Mouse (Mus musculus): ENCODE measurements around the gene Gdpgp1. TPM values are rescaled to one million over a fixed set of nuclear protein-coding genes. Genes with fewer than 3 reads are reported as not detected.

Gene Gdpgp1
- 3.6 TPM for polyA plus RNA-seq (2017; shearing (Covaris generic))

DNA sequence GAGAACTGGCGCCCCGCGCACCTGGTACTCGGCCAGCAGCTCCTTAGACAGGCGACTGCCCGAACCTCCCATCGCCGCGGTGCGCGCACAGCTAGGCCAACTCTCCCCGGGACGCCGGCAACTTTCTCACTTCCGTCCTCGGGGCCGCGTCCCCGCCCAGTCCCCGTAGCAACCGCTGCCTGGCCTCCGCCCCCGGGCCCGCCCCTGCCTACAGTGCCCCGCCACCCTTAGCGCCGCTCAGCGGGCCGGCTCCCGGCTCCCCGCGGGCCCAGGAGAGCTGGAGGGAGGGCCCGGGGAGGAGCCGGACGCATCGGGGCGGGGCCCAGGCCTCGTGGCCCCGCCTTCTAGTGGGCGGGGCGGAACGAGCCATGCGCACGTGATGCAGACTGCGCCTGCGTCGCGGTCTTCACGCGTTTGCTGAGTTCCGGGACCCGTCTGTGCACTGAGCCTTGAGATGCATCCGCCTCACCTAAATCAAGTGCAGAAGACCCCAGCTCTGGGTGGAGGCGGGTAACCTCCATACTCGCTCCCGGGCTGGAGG, at the start of gene Gdpgp1, which contains the start of gene Cib1:
Gene Gdpgp1, plus strand, starts transcription at position 377 of the 541 bp plus-strand sequence.
Gene Cib1, minus strand, starts transcription at position 325 of the 541 bp plus-strand sequence.

GRCm38 (mm10) chr7:80186531-80187296, 46.0 kb upstream of the Gdpgp1 start, which contains the start of gene Sema4b:
TSS of gene Sema4b (plus strand) at chr7:80186841.

GRCm38 (mm10) chr7:80246148-80246721, 13.6 kb downstream of the Gdpgp1 start, which contains the start of gene Ttll13:
TSS of gene Ttll13 (plus strand) at chr7:80246376.

GRCm38 (mm10) chr7:80260625-80261371, 28.1 kb downstream of the Gdpgp1 start, which contains the start of gene Ngrn:
TSS of gene Ngrn (plus strand) at chr7:80261215.

DNA sequence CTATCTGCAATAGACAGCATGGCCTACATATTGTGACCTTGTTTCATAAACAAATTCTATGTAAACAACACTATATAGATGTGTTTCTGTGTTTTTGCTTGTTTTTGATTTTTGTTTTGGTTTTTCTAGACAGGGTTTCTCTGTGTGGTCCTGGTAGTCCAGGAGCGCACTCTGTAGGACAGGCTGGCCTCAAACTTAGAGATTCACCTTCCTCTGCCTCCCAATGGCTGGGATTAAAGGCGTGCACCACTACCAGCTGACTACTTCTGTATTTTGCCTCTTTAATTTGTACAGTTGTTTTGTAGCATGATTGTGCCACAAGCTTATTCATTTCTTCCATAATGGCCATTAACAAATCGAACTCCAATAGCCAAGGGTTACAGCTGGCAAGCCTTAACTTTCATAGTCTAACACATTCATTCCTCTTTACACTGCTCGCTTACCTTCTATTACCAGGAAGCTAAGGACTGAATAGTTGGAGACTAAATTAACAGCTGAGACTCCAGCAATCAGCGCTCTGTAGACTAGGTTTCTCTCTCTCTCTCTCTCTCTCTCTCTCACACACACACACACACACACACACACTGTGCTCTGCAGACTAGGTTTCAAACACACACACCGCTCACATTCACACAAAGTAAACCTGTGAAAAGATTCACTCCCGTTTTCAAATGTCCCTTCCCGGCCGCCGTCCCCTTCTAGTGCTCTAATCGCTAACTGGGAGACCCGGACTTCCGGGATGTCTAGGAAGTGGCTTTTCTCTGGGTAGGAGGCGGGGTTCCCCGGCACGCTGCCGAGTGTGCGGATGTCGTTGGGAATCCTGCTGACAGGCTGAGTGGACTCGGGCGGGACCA, 36.5 kb downstream of the Gdpgp1 start, which contains the start of gene Vps33b:
Gene Vps33b, plus strand, starts transcription at position 753 of the 854 bp plus-strand sequence.

Other genes with a start within 250 kb of the Gdpgp1 start
- gene Zfp710, start 208.1 kb upstream of the Gdpgp1 start, polyA plus RNA-seq (2017; shearing (Covaris generic)), result 11.4 TPM
- gene Idh2, start 117.5 kb upstream of the Gdpgp1 start, polyA plus RNA-seq (2017; shearing (Covaris generic)), result 31.9 TPM
- gene Sema4b, start 46.0 kb upstream of the Gdpgp1 start, polyA plus RNA-seq (2017; shearing (Covaris generic)), result 3.8 TPM
- gene Cib1, start 52 bp upstream of the Gdpgp1 start, polyA plus RNA-seq (2017; shearing (Covaris generic)), result 64.2 TPM
- gene Ttll13, start 13.5 kb downstream of the Gdpgp1 start, polyA plus RNA-seq (2017; shearing (Covaris generic)), result 0.95 TPM
- 23.7 TPM for gene Ngrn, start 28.4 kb downstream of the Gdpgp1 start, polyA plus RNA-seq (2017; shearing (Covaris generic))
- gene Vps33b, start 36.8 kb downstream of the Gdpgp1 start, polyA plus RNA-seq (2017; shearing (Covaris generic)), result 37.8 TPM
- gene Prc1, start 61.6 kb downstream of the Gdpgp1 start, polyA plus RNA-seq (2017; shearing (Covaris generic)), result 9.6 TPM
- 36.5 TPM for gene Rccd1, start 91.6 kb downstream of the Gdpgp1 start, polyA plus RNA-seq (2017; shearing (Covaris generic))
- gene Unc45a, start 108.1 kb downstream of the Gdpgp1 start, polyA plus RNA-seq (2017; shearing (Covaris generic)), result 177 TPM
- 1.6 TPM for gene Hddc3, start 110.2 kb downstream of the Gdpgp1 start, polyA plus RNA-seq (2017; shearing (Covaris generic))
- 86.1 TPM for gene Man2a2, start 138.5 kb downstream of the Gdpgp1 start, polyA plus RNA-seq (2017; shearing (Covaris generic))
- gene Fes, start 155.1 kb downstream of the Gdpgp1 start, polyA plus RNA-seq (2017; shearing (Covaris generic)), result 5.0 TPM
- 265 TPM for gene Furin, start 172.6 kb downstream of the Gdpgp1 start, polyA plus RNA-seq (2017; shearing (Covaris generic))